Mouse (Mus musculus) heart, adult 11 months (tissue): ENCODE data around the gene Zfp467.

Experiments used
- DNase-seq: peaks from one replicate; pipeline ENCODE4 v3.0.0; 2022

Zfp467 gene

DNA sequence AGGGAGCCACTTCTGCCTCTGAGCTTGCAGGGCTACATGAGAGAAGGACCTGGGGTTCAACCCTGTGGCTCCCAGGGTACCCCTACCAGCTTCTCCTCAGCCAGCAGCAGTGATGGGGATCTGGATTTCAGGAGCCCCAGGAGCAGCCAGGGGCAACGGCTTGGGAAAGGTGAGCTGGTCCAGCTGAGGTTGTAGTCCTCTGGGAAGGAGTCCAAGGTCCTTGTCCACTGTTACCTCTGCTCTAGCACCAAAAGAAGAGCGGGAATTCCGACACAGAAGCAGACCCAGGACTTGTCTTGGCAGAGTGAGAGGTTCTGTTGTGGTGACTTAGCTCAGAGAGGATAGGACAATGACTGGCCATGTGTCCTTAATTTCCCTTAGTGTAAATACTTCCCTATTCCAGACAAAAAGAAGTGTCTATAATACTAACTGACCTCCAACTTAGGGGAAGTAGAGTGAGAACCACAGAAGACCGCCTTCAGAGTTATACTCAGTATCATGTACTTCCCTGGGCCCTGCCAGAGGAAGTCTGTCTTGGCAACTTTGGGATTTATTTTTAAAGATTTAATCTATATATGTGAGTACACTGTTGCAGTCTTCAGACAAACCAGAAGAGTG, 35.8 kb downstream of the Zfp467 start:
- peak; percentile 86 for DNase-seq

- DNase-seq = peak; percentile 79
Measured at GRCm38 (mm10) chr6:48404071-48404470, 41.6 kb downstream of the Zfp467 start.

DNA sequence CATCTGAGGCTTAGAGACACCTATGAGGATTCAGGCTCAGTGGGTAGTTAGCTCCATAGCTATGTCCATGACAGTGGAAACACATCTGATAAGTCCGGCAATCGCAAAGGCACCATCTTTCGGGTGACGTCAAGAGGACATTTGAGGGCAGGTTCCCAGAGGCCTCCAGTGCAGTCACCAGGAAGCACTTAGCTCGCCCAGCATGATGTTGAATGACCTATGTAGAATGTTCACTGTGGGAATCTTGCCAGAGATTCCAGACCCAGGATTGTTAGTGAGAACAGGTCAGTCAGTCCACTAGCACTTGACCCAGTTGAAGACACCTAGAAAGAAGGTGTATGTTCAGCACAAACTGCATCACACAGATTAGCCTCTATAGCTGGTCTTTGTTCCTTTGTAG, 45.7 kb downstream of the Zfp467 start:
- peak; percentile 83 for DNase-seq

- DNase-seq = peak; percentile 95
Measured at GRCm38 (mm10) chr6:48397336-48397735, 48.3 kb downstream of the Zfp467 start.

DNA sequence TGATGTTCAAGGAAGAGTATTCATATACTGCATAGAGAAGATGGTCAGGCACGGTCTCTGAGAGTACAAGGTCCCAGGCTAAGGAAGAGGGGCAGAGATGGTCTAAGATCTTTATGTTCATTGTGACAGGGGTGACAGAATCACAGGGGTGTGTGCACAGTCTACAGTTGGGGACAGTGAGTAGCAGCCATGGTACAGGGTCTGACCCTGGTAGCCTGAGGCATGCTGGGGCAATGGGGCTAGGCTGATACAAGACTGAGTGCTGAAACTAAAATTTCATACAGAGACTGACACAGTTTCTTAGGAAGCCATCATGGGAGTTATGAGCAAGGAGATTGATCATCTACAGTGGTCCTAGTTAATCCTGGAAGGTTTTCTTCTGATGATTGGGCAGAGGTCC, 48.9 kb downstream of the Zfp467 start:
- DNase-seq = peak; percentile 82

- DNase-seq = peak; percentile 86
Measured at GRCm38 (mm10) chr6:48396008-48396595, 49.5 kb downstream of the Zfp467 start.

- DNase-seq = peak; percentile 98
Measured at GRCm38 (mm10) chr6:48395105-48396007, 50.3 kb downstream of the Zfp467 start, which contains the start of gene Krba1. Krba1 (plus strand) TSS chr6:48395586.

GRCm38 (mm10) chr6:48393811-48394210, 51.8 kb downstream of the Zfp467 start:
- peak; percentile 27 for DNase-seq

GRCm38 (mm10) chr6:48388221-48388620, 57.4 kb downstream of the Zfp467 start:
- peak; percentile 66 for DNase-seq
